Mouse (Mus musculus) CH12.LX (cell line): ENCODE data around the gene Olfr592. TPM values are rescaled to one million over a fixed set of nuclear protein-coding genes. Genes with fewer than 3 reads are reported as not detected.
"Not testable (repeated sequence)": the region's sequence is repeated elsewhere in the genome, so short reads cannot be mapped to it uniquely, and the experiment has no call there.

Source experiments
- DNase-seq: peaks from one replicate; pipeline ENCODE4 v3.0.0-alpha.2; 2013; ENCODE audit errors: extremely low read depth
- H3K27ac ChIP-seq: 2 replicates; pipeline ENCODE4 v1.5.1; 2012; ENCODE audit warnings: low read depth, mild to moderate bottlenecking, control low read depth, moderate library complexity; ENCODE audit not compliant: insufficient read depth
- H3K27me3 ChIP-seq: replicated peaks from 2 replicates; pipeline ENCODE3; 2012; ENCODE audit warnings: inconsistent platforms
- H3K36me3 ChIP-seq, 2 experiments: replicated peaks in 1 of 2; 2 replicates each; pipeline versions ENCODE3 to v1.6.1; 2012; ENCODE audit warnings: inconsistent platforms in 1 of 2, low read length in 1 of 2, mild to moderate bottlenecking in 1 of 2, mixed read lengths in 1 of 2, moderate library complexity in 1 of 2; ENCODE audit not compliant: control insufficient read depth in 1 of 2, insufficient read depth in 1 of 2
- H3K4me1 ChIP-seq, 2 experiments: 2 replicates each; pipeline ENCODE4 v1.6.1; 2012; ENCODE audit warnings: inconsistent platforms in 1 of 2, moderate library complexity in 1 of 2; ENCODE audit not compliant: insufficient read depth in 2 of 2, control insufficient read depth in 1 of 2
- H3K4me2 ChIP-seq: 2 replicates; pipeline ENCODE4 v1.6.1; 2012; ENCODE audit warnings: low read depth, mild to moderate bottlenecking, control low read depth; ENCODE audit not compliant: poor library complexity, insufficient read depth, severe bottlenecking
- H3K4me3 ChIP-seq, 3 experiments: fragments of 150-350 bp in 1 of 3; sonication (generic) in 1 of 3; replicated peaks in 1 of 3; 2 replicates each; pipeline versions ENCODE3 to v1.5.1; 2011 to 2012; ENCODE audit warnings: low read depth in 2 of 3, low read length in 2 of 3, mild to moderate bottlenecking in 2 of 3, moderate library complexity in 2 of 3, control low read depth in 1 of 3, improper control_type of control experiment in 1 of 3, inconsistent platforms in 1 of 3, mixed read lengths in 1 of 3; ENCODE audit not compliant: poor library complexity in 1 of 3
- H3K79me2 ChIP-seq: replicated peaks from 2 replicates; pipeline ENCODE4 v1.6.1; 2012; ENCODE audit warnings: mild to moderate bottlenecking, moderate library complexity; ENCODE audit not compliant: control insufficient read depth, poor library complexity, insufficient read depth, severe bottlenecking; ENCODE audit errors: extremely low read depth
- H3K9ac ChIP-seq: 2 replicates; pipeline ENCODE4 v1.6.1; 2012; ENCODE audit warnings: low read depth, mild to moderate bottlenecking, control low read depth, moderate library complexity; ENCODE audit not compliant: insufficient read depth
- H3K9me3 ChIP-seq: replicated peaks from 2 replicates; pipeline ENCODE3; 2012; ENCODE audit warnings: low read length, inconsistent platforms, mixed read lengths
- CHD1 ChIP-seq: IDR thresholded peaks from 2 replicates; pipeline ENCODE4 v1.6.1; 2012; ENCODE audit warnings: low read depth, low read length, improper control_type of control experiment, inconsistent platforms
- ELF1 ChIP-seq: IDR thresholded peaks from 2 replicates; pipeline ENCODE4 v1.6.1; 2014; ENCODE audit warnings: low read depth, mild to moderate bottlenecking, inconsistent platforms, low read length, improper control_type of control experiment
- EP300 ChIP-seq: IDR thresholded peaks from 2 replicates; pipeline ENCODE4 v1.6.1; 2011; ENCODE audit warnings: low read length, improper control_type of control experiment
- IRF4 ChIP-seq: IDR thresholded peaks from 2 replicates; pipeline ENCODE4 v1.6.1; 2014; ENCODE audit warnings: low read depth, mild to moderate bottlenecking, inconsistent platforms, low read length, improper control_type of control experiment
- JUN ChIP-seq: IDR thresholded peaks from 2 replicates; pipeline ENCODE4 v1.6.1; 2011; ENCODE audit warnings: low read depth, mild to moderate bottlenecking, low read length, improper control_type of control experiment, moderate library complexity; ENCODE audit not compliant: insufficient read depth
- KAT2A ChIP-seq: IDR thresholded peaks from 2 replicates; pipeline ENCODE4 v1.6.1; 2012; ENCODE audit warnings: low read length, improper control_type of control experiment, inconsistent platforms; ENCODE audit not compliant: insufficient replicate concordance
- MXI1 ChIP-seq: IDR thresholded peaks from 2 replicates; pipeline ENCODE4 v1.6.1; 2011; ENCODE audit warnings: mild to moderate bottlenecking, low read depth, low read length, improper control_type of control experiment
- PAX5 ChIP-seq: IDR thresholded peaks from 2 replicates; pipeline ENCODE4 v1.6.1; 2012; ENCODE audit warnings: low read length, inconsistent platforms, mixed read lengths
- POLR2AphosphoS2 ChIP-seq: IDR thresholded peaks from 2 replicates; pipeline ENCODE4 v1.6.1; 2011; ENCODE audit warnings: low read depth, low read length, improper control_type of control experiment
- RCOR1 ChIP-seq: conservative IDR thresholded peaks from 2 replicates; pipeline ENCODE4 v1.6.1; 2012; ENCODE audit warnings: low read depth, mild to moderate bottlenecking, inconsistent platforms, low read length, improper control_type of control experiment
- SMC3 ChIP-seq: IDR thresholded peaks from 2 replicates; pipeline ENCODE4 v1.6.1; 2011; ENCODE audit warnings: low read depth, low read length, improper control_type of control experiment
- TBP ChIP-seq: conservative IDR thresholded peaks from 2 replicates; pipeline ENCODE4 v1.6.1; 2011; ENCODE audit warnings: low read depth, low read length, improper control_type of control experiment
- TCF12 ChIP-seq: IDR thresholded peaks from 2 replicates; pipeline ENCODE4 v1.6.1; 2014; ENCODE audit warnings: low read depth, mild to moderate bottlenecking, inconsistent platforms, low read length, improper control_type of control experiment
- USF2 ChIP-seq: conservative IDR thresholded peaks from 2 replicates; pipeline ENCODE4 v1.6.1; 2011; ENCODE audit warnings: low read depth, low read length, improper control_type of control experiment
- dilution Hi-C: fragments of 300-500 bp; cut with MboI; formaldehyde crosslinking; loops from 2 replicates; pipeline ENCODE4 v1.14.3; 2020; ENCODE audit warnings: low sequenced_read_pairs; ENCODE audit not compliant: extremely low pct_unique_long_range_greater_than_20kb, extremely low pct_ligation_motif_present
- in situ Hi-C: fragments of 300-500 bp; cut with MboI; formaldehyde crosslinking; loops from 3 replicates; pipeline ENCODE4 v1.14.3; 2019; ENCODE audit warnings: low sequenced_read_pairs, low pct_ligation_motif_present, low pct_unique_long_range_greater_than_20kb, mixed read lengths
- polyA plus RNA-seq: library from polyadenylated mRNA; unstranded; fragments of >175 nt; gene quantifications from 2 replicates; pipeline ENCODE4 v1.2.1, GENCODE M21; 2012; ENCODE audit warnings: low read depth; ENCODE audit not compliant: insufficient read length
- total RNA-seq, 2 experiments: library from RNA; depleted of rRNA; stranded (reverse); fragments of 300-350 nt in 1 of 2; fragments of >200 nt in 1 of 2; gene quantifications; 2 replicates each; pipeline ENCODE4 v1.2.3; 2012 to 2014

Gene Olfr592
- total RNA-seq (2012; rRNA removed), result not detected in 2 replicates
- total RNA-seq (2014; rRNA removed), result not detected in 2 replicates
- not detected in 2 replicates for polyA plus RNA-seq

DNA sequence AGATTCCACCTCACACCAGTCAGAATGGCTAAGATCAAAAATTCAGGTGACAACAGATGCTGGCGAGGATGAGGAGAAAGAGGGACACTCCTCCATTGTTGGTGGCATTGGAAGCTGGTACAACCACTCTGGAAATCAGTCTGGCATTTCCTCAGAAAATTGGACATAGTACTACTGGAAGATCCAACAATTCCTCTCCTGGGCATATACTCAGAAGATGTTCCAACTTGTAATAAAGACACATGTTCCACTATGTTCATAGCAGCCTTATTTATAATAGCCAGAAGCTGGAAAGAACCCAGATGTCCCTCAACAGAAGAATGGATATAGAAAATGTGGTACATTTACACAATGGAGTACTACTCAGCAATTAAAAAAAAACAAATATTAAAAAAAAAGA, at the start of gene Olfr592:
Gene Olfr592, plus strand, starts transcription at position 301 of the 400 bp plus-strand sequence.
- H3K4me2 ChIP-seq, in situ Hi-C loops, DNase-seq, H3K4me3 ChIP-seq, H3K4me1 ChIP-seq, H3K9ac ChIP-seq, H3K27me3 ChIP-seq, H3K27ac ChIP-seq, H3K36me3 ChIP-seq, H3K9me3 ChIP-seq, H3K79me2 ChIP-seq, dilution Hi-C loops: not testable (repeated sequence)

DNA sequence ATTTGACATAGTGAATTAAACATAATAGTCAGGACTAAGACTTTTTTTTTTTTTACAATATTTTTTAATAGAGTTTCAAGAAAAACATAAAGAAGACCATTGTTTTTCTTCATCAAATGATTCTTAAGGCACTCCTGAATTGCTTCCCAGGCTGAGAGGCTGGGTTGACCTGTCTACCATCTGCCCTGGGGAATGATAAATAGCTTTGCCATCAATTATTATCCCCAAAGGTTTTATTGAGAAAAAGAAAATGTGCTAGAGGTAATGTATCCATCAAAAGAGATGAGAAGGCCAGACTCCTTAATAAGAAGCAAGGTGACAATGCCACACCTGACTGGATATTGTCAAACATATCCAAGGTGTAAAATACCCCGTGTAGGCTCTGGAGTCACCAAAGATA, 44.0 kb upstream of the Olfr592 start, which contains the start of gene Olfr588-ps1:
Gene Olfr588-ps1, plus strand, starts transcription at position 301 of the 400 bp plus-strand sequence.
- Histone ChIP-seq H3K27me3 (no peaks in the 10 kb centered on the region), H3K36me3 (no peaks in the 10 kb centered on the region), H3K9ac (no peak within 1 kb of the TSS), H3K4me2 (no peak within 1 kb of the TSS), H3K9me3 (no peaks in the 10 kb centered on the region), H3K4me1 (no peaks in the 10 kb centered on the region), H3K4me3 (no peak within 1 kb of the TSS), H3K27ac (no peak within 1 kb of the TSS), H3K79me2 (no peaks in the 10 kb centered on the region)
- TF ChIP-seq POLR2AphosphoS2 (no peak), IRF4 (no peak), JUN (no peak), ELF1 (no peak), RCOR1 (no peak), PAX5 (no peak)
- in situ Hi-C loops (no loop called here), dilution Hi-C loops (no loop called here)
- no peak for DNase-seq

DNA sequence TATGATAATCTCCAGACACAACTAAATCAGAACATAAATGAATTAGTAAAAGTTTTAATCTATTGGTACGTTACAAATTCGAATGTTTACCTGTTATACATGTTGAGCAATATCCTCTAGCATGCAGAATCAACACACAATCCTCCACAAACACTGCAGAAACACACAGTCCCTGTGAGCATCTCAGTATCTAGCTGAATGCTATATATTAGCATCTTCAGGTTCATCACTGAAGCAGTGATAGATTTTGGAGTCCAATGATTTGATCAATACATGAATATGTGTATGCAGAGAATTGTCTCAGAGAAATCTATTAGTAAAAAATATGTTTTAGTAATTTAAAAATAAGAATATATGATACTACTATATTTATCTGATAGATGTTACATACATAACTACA, 28.3 kb upstream of the Olfr592 start, which contains the start of gene Olfr589:
Gene Olfr589, minus strand, starts transcription at position 101 of the 400 bp plus-strand sequence.
- Histone ChIP-seq H3K79me2 (no peaks in the 10 kb centered on the region), H3K4me3 (no peak within 1 kb of the TSS), H3K27me3 (no peaks in the 10 kb centered on the region), H3K27ac (no peak within 1 kb of the TSS), H3K36me3 (no peaks in the 10 kb centered on the region), H3K9ac (no peak within 1 kb of the TSS), H3K4me1 (no peaks in the 10 kb centered on the region), H3K9me3 (no peaks in the 10 kb centered on the region), H3K4me2 (no peak within 1 kb of the TSS)
- DNase-seq, result no peak
- no peak for TF ChIP-seq MXI1
- no peak for TF ChIP-seq TBP
- TF ChIP-seq RCOR1, result no peak
- no peak for TF ChIP-seq CHD1
- no peak for TF ChIP-seq TCF12
- TF ChIP-seq KAT2A, result no peak
- no peak for TF ChIP-seq SMC3
- TF ChIP-seq EP300, result no peak
- no peak for TF ChIP-seq USF2
- in situ Hi-C loops (no loop called here), dilution Hi-C loops (no loop called here)
